Mouse (Mus musculus) megakaryocyte progenitor cell, adult 5-6 weeks (primary cell): ENCODE measurements around the gene Il21r. TPM values are rescaled to one million over a fixed set of nuclear protein-coding genes. Genes with fewer than 3 reads are reported as not detected.
A peak's percentile ranks its signal among the peaks of the same experiment; 100 is the strongest.

Experiments
- ATAC-seq: replicated peaks from 2 replicates; pipeline ENCODE4 v1.8.0; 2016; ENCODE audit warnings: mild to moderate bottlenecking, moderate TSS enrichment, inconsistent platforms; ENCODE audit not compliant: poor library complexity
- total RNA-seq, 2 experiments: library from RNA; stranded (forward) in 1 of 2; stranded (reverse) in 1 of 2; fragments of 157-497, 149-512 nt in 1 of 2; fragments of 200-1000 nt in 1 of 2; gene quantifications; 2 replicates each; pipeline versions ENCODE4 v1.2.3 to v1.2.4; 2015 to 2017

Il21r gene
- total RNA-seq (2015), result 2.7 and 4.3 TPM in 2 replicates
- total RNA-seq (2017), result 3.6 and 7.2 TPM in 2 replicates

- ATAC-seq, result peak; percentile 62
These were observed at the start of gene Il21r for GRCm38 (mm10) chr7:125603185-125603631. Il21r (plus strand) TSS chr7:125603429.

- no peak for ATAC-seq
These were observed 49.4 kb upstream of the Il21r start for GRCm38 (mm10) chr7:125553653-125554428.

- no peak for ATAC-seq
These were observed 48.6 kb upstream of the Il21r start for GRCm38 (mm10) chr7:125554456-125555114.

GRCm38 (mm10) chr7:125555351-125555872 lies 47.8 kb upstream of the Il21r start:
- ATAC-seq, result peak; percentile 54

- ATAC-seq, result no peak
These were observed 47.1 kb upstream of the Il21r start for GRCm38 (mm10) chr7:125556096-125556495.

GRCm38 (mm10) chr7:125556865-125557264 lies 46.4 kb upstream of the Il21r start:
- ATAC-seq, result no peak

GRCm38 (mm10) chr7:125558401-125558945 lies 44.8 kb upstream of the Il21r start:
- ATAC-seq, result no peak

GRCm38 (mm10) chr7:125558997-125559396 lies 44.2 kb upstream of the Il21r start:
- ATAC-seq, result no peak

GRCm38 (mm10) chr7:125559537-125559936 lies 43.7 kb upstream of the Il21r start:
- no peak for ATAC-seq

- no peak for ATAC-seq
These were observed 43.0 kb upstream of the Il21r start for GRCm38 (mm10) chr7:125560146-125560785.

- ATAC-seq, result peak; percentile 80
These were observed 42.0 kb upstream of the Il21r start for GRCm38 (mm10) chr7:125561085-125561690.

- no peak for ATAC-seq
These were observed 40.8 kb upstream of the Il21r start for GRCm38 (mm10) chr7:125562413-125562812.

GRCm38 (mm10) chr7:125563093-125563492 lies 40.1 kb upstream of the Il21r start:
- no peak for ATAC-seq

- ATAC-seq, result no peak
These were observed 38.8 kb upstream of the Il21r start for GRCm38 (mm10) chr7:125564316-125565024.

- no peak for ATAC-seq
These were observed 37.5 kb upstream of the Il21r start for GRCm38 (mm10) chr7:125565516-125566285.

GRCm38 (mm10) chr7:125566420-125566819 lies 36.8 kb upstream of the Il21r start:
- ATAC-seq, result no peak

GRCm38 (mm10) chr7:125568888-125569287 lies 34.3 kb upstream of the Il21r start:
- no peak for ATAC-seq

- no peak for ATAC-seq
These were observed 31.3 kb upstream of the Il21r start for GRCm38 (mm10) chr7:125571891-125572290.

GRCm38 (mm10) chr7:125572737-125573136 lies 30.5 kb upstream of the Il21r start:
- ATAC-seq, result no peak
